Mouse (Mus musculus) hindbrain, embryonic 14.5 days (tissue): Measurements from ENCODE around the gene Panx3. TPM values are rescaled to one million over a fixed set of nuclear protein-coding genes. Genes with fewer than 3 reads are reported as not detected.

ENCODE experiments used
- polyA plus RNA-seq: library from polyadenylated mRNA; unstranded; fragments of >200 nt; fragmentation: Nextera tagmentation; extraction: Ambion mirVana; gene quantifications from 2 replicates; pipeline ENCODE4 v1.2.1, GENCODE M21; 2014

The Panx3 gene
- polyA plus RNA-seq, 1 experiment from 2014 or later = 0.09 TPM

Other genes starting within 250 kb of the Panx3 start
- 13.3 and 20.5 TPM in 2 replicates for gene Robo3, start 236.0 kb downstream of the Panx3 start, polyA plus RNA-seq
- gene Msantd2, start 179.9 kb downstream of the Panx3 start, polyA plus RNA-seq = 29.9 and 36.6 TPM in 2 replicates
- gene Esam, start 141.2 kb downstream of the Panx3 start, polyA plus RNA-seq = 48.3 and 49.3 TPM in 2 replicates
- 0.42 and 1.1 TPM in 2 replicates for gene Vsig2, start 130.0 kb downstream of the Panx3 start, polyA plus RNA-seq
- 3.4 and 3.8 TPM in 2 replicates for gene Nrgn, start 116.3 kb downstream of the Panx3 start, polyA plus RNA-seq
- gene Siae, start 113.5 kb downstream of the Panx3 start, polyA plus RNA-seq = 14.2 and 14.3 TPM in 2 replicates
- 10.2 and 14.1 TPM in 2 replicates for gene Spa17, start 55.5 kb downstream of the Panx3 start, polyA plus RNA-seq
- 91.3 and 91.5 TPM in 2 replicates for gene Tbrg1, start 11.9 kb downstream of the Panx3 start, polyA plus RNA-seq
- not detected in 2 replicates for gene Olfr160, start 47.0 kb upstream of the Panx3 start, polyA plus RNA-seq
- not detected in 2 replicates for gene Olfr874, start 75.9 kb upstream of the Panx3 start, polyA plus RNA-seq
- gene Olfr875, start 102.6 kb upstream of the Panx3 start, polyA plus RNA-seq = not detected in 2 replicates
- not detected in 2 replicates for gene Olfr876, start 133.8 kb upstream of the Panx3 start, polyA plus RNA-seq
- gene Olfr877, start 185.0 kb upstream of the Panx3 start, polyA plus RNA-seq = not detected in 2 replicates
- not detected in 2 replicates for gene Olfr145, start 227.5 kb upstream of the Panx3 start, polyA plus RNA-seq
- not detected in 2 replicates for gene Olfr878, start 248.6 kb upstream of the Panx3 start, polyA plus RNA-seq